Mouse (Mus musculus): ENCODE measurements around the gene Ptpn13.

Gene Ptpn13

GRCm38 (mm10) chr5:103422609-103423008, 2.4 kb upstream of the Ptpn13 start:
- no peak for DNase-seq (ENCODE audit: low spot score in 2 of 2)

GRCm38 (mm10) chr5:103423305-103423926, 1.6 kb upstream of the Ptpn13 start:
- no peak for DNase-seq (ENCODE audit: low spot score in 2 of 2)

DNA sequence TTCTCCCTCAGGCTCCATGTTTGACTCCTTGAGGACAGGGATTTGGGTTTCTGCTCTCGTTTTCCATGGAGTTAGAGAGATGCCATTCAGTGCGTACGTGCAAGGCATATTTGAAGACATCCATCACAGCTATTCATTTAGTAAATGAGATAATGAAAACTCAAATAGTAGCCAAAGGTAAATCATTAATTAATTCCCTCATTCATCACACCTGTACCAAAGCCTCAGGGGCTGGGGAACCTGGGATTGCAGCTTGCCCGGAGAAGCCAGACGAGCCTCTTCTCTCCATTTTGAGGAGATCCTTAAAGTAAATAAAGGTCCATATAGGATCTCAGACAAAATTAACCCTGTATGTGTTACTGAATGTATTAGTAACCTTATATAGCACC, 1.1 kb upstream of the Ptpn13 start:
- no peak for DNase-seq (ENCODE audit: low spot score in 2 of 2)

- peak in 1 of 2 experiments; percentile 2 for DNase-seq (ENCODE audit: low spot score in 2 of 2)
Measured at GRCm38 (mm10) chr5:103425363-103426031, 505 bp downstream of the Ptpn13 start.

- no peak for DNase-seq (ENCODE audit: low spot score in 2 of 2)
Measured at GRCm38 (mm10) chr5:103426250-103426649, 1.3 kb downstream of the Ptpn13 start.

DNA sequence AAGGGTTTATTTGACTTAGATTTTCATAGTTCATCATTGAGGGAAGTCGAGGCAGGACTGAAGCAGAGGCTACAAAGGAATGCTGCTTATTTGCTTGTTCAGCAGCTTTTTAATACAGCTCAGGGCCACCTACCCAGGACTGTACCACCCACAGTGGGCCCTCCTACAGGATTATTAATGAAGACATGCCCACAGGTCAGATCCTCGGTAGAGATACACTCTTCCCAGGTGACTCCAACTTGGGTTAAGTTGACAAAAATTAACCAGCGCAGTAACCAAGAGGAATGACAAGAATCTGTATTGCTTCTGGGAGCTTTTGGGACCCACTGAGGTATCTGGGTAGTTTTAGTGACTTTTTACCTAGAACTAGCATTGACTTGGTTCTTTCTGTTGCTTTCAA, 6.0 kb downstream of the Ptpn13 start:
- no peak for DNase-seq (ENCODE audit: low spot score in 2 of 2)

- no peak for DNase-seq (ENCODE audit: low spot score in 2 of 2)
Measured at GRCm38 (mm10) chr5:103431479-103431878, 6.5 kb downstream of the Ptpn13 start.

DNA sequence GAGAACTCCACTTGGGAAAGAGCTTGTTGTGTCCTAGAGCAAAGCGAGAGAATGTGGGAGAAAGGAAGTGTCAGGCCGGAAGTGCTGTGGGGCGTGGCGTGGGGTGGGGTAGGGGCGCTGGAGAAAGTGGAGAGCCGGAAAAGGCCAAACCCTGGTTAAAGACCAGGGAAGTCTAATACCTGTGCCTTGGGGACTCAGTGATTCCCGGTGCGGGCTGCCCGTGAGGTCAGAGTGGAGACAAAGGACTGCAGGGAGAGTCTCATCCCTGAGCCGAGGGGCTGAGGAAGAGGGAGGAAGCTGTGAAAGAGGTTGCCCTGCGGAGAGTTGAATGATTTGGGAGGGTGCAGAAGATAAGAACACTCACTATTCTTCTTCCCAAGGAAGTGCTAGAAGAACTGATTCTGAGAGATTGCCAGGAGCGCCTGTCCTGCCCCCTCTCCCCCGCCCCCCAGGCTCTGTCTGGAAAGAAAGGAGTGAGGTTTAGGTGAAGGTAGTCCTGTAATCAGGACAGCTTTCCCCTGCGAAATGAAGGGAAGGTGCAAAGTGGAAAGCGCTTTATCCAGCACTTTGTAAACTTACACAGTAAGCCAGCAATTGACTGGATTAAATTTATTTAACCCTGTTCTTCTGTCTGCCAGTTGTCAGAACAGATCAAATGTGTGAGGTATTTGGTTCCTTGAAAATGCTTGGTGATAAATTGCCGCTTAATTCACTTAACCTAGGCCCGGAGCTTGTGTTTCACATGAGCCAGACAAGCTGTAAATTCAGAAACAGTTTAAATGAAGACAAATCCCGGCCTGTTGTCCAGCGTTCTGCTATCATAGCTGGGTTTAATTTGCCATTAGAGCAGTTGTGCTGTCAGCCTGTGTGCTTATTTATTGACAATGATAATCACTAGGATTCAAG, 11.3 kb downstream of the Ptpn13 start:
- no peak for DNase-seq (ENCODE audit: low spot score in 2 of 2)

DNA sequence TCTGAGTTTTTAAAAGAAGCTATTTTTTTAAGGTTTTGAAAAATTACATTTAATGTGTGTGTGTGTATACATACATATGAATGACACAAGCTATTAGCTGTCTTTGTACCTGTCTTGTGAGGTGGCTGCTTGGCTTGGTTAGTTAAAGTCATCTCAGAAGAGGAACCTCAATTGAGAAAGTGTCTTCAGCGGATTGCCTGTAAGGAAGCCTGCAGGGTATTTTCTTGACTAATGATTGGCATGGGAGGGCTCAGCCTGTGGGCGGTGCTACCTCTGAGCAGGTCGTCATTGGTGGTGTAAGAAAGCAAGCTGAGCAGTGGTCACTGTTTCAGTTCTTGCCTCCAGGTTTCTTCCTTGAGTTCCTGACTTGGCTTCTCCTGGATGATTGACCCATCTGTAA, 12.7 kb downstream of the Ptpn13 start:
- no peak for DNase-seq (ENCODE audit: low spot score in 2 of 2)

GRCm38 (mm10) chr5:103439171-103439570, 14.2 kb downstream of the Ptpn13 start:
- no peak for DNase-seq (ENCODE audit: low spot score in 2 of 2)

GRCm38 (mm10) chr5:103440418-103441276, 15.7 kb downstream of the Ptpn13 start:
- DNase-seq (ENCODE audit: low spot score in 2 of 2): no peak

DNA sequence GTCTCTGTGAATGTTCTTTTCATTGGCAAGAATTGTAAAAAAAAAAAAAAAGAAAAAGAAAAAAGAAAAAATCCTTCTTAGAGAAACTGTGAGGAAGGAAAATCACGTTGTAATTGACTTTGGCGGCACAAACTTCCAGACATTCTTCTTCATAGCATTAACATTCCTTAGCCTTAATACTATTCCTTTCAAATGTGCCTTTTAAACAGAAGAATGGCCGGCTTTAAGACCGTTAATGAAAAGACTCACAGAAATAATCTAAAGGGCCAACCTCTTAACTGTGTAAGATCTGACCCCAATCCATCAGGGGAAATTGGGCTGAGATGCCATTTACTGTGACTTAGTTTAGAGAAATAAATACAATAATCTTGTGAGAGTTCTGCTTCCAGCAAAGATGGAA, 16.7 kb downstream of the Ptpn13 start:
- DNase-seq (ENCODE audit: low spot score in 2 of 2): no peak

- no peak for DNase-seq (ENCODE audit: low spot score in 2 of 2)
Measured at GRCm38 (mm10) chr5:103442269-103442688, 17.3 kb downstream of the Ptpn13 start.

DNA sequence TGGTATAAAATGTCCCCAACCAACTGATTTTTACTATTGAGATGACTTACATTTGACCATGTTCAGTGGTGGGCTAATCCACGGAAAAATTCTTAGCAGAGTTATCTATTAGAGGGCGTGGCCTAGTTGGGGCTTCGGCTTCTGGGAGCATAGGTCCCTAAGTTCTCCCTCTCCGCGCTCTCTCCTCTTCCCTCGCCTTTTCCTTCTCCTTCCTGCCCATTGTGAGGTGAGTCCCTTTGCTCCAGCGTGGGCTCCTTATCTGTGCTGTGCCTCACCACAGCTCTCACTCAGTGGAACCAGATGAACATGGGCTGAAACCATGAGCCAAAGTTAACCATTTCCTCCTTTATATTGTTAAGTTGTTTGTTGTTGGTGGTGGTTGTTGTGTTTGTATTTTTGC, 17.9 kb downstream of the Ptpn13 start:
- no peak for DNase-seq (ENCODE audit: low spot score in 2 of 2)

GRCm38 (mm10) chr5:103445383-103445782, 20.4 kb downstream of the Ptpn13 start:
- no peak for DNase-seq (ENCODE audit: low spot score in 2 of 2)

GRCm38 (mm10) chr5:103447806-103448416, 22.9 kb downstream of the Ptpn13 start:
- DNase-seq (ENCODE audit: low spot score in 2 of 2): no peak

DNA sequence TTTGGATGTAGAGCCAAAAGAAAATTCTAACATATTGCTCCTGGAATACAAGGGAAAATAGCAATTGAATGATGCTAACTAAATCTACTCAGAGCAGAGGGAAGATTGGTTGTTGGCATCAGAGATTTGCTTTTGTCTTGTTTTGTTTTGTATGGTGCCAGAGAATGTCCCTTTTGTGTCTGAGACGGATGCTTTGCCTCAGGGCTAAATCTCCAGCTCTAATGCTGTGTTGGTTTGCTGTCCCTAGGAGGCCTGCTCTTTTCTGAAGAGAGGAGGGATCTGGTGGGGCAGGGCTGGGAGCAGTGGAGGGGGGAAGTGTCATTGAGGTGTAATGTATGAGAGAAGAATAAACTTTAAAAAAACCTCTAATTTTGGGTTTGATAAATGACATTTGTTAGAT, 23.5 kb downstream of the Ptpn13 start:
- no peak for DNase-seq (ENCODE audit: low spot score in 2 of 2)

DNA sequence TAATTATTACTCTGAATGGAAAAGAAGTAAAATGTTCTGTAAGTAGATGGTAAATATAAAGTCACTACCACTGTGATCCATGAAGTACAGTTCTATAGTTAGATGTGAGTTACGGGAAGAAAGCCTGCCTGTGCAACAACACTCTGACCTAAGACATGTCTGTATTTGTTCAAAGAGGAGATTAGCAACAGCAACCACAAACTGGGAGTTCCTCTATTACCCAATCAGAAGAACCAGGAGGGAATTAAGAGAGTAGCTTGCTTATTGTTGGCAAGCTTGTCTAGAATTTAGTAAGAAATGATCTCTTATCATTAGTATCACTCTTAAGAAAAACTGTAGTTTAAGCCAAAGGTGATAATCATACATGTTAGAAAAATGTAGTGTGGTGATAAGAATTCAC, 25.7 kb downstream of the Ptpn13 start:
- no peak for DNase-seq (ENCODE audit: low spot score in 2 of 2)

GRCm38 (mm10) chr5:103453361-103454140, 28.6 kb downstream of the Ptpn13 start:
- no peak for DNase-seq (ENCODE audit: low spot score in 2 of 2)

DNA sequence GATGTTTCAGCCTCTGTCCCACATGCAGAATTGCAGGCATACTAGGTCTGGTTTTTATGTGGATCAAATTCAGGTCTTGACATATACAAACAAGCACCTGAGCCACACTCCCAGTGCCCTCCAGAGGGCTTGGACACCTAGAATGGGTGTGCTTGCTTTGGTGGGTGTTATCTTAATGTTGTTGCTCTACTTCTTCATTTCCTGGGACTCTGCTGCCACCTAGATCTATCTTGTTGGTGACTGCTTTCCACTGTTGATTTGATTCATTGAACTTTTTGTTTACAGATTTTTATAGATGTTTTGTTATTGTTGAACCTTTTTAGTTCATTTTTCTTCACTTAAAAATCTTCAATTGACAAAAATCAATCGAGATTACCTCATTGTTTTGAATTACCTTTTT, 31.8 kb downstream of the Ptpn13 start:
- no peak for DNase-seq (ENCODE audit: low spot score in 2 of 2)

Data from right cerebral cortex, postnatal 36 days (tissue).